Mouse (Mus musculus) kidney, embryonic 16.5 days (tissue): Measurements from ENCODE around the gene Tmem144. TPM values are rescaled to one million over a fixed set of nuclear protein-coding genes. Genes with fewer than 3 reads are reported as not detected.

Source experiments
- ATAC-seq: fragments of 200-750 bp; cut with Nextera tagmentation; 2 replicates; pipeline ENCODE4 v1.8.0; 2017; ENCODE audit warnings: moderate TSS enrichment; ENCODE audit not compliant: low FRiP score, low TSS enrichment
- H3K27ac ChIP-seq: fragments of 300-500 bp; sonication (generic); 2 replicates; pipeline ENCODE4 v1.5.1; 2014; ENCODE audit warnings: low read length
- H3K27me3 ChIP-seq: fragments of 300-500 bp; sonication (generic); 2 replicates; pipeline ENCODE4 v1.6.1; 2014; ENCODE audit warnings: low read length, control low read depth, mixed read lengths; ENCODE audit not compliant: insufficient read depth
- H3K36me3 ChIP-seq: fragments of 300-500 bp; sonication (generic); 2 replicates; pipeline ENCODE4 v1.6.1; 2014; ENCODE audit warnings: low read length, control low read depth, mixed read lengths; ENCODE audit not compliant: insufficient read depth
- H3K4me1 ChIP-seq: fragments of 300-500 bp; sonication (generic); 2 replicates; pipeline ENCODE4 v1.6.1; 2014; ENCODE audit warnings: low read length, control low read depth, mixed read lengths; ENCODE audit not compliant: insufficient read depth
- H3K4me2 ChIP-seq: fragments of 300-500 bp; sonication (generic); replicated peaks from 2 replicates; pipeline ENCODE4 v1.6.1; 2014; ENCODE audit warnings: low read depth, low read length
- H3K4me3 ChIP-seq: fragments of 300-500 bp; sonication (generic); 2 replicates; pipeline ENCODE4 v1.5.1; 2014; ENCODE audit warnings: mild to moderate bottlenecking, low read length
- H3K9ac ChIP-seq: fragments of 300-500 bp; sonication (generic); replicated peaks from 2 replicates; pipeline ENCODE4 v1.6.1; 2014; ENCODE audit warnings: low read length
- H3K9me3 ChIP-seq: fragments of 300-500 bp; sonication (generic); 2 replicates; pipeline ENCODE4 v1.6.1; 2016; ENCODE audit warnings: low read length, control low read depth
- WGBS: fragments of 180-500 bp; shearing (Covaris S2); extraction: QIAGEN DNeasy Blood & Tissue Kit; methylation state at CpG from one replicate; pipeline ENCODE4 v1.1.7; 2014; 5-methylcytosine and 5-hydroxymethylcytosine counted together
- polyA plus RNA-seq: library from polyadenylated mRNA; unstranded; fragments of >200 nt; fragmentation: Nextera tagmentation; extraction: Ambion mirVana; gene quantifications from 2 replicates; pipeline ENCODE4 v1.2.1, GENCODE M21; 2015

The Tmem144 gene
- polyA plus RNA-seq, 1 experiment from 2014 or later: 7.2 TPM

- 80% methylated on average over 6 of the region's 6 CpGs for WGBS
- no peak overlapping the region for H3K4me3 ChIP-seq
- H3K9me3 ChIP-seq: peaks cover under 1% of the 10 kb centered on the region; the same call in 1 of the 2 replicates
- H3K4me2 ChIP-seq: no peak overlapping the region
- H3K27me3 ChIP-seq: no peaks in the 10 kb centered on the region
- H3K9ac ChIP-seq: no peak overlapping the region
- no peaks in the 10 kb centered on the region for H3K36me3 ChIP-seq
- H3K27ac ChIP-seq: no peak overlapping the region
- no peak for ATAC-seq
- no peaks in the 10 kb centered on the region for H3K4me1 ChIP-seq
Measured at GRCm38 (mm10) chr3:79792307-79792706, 60.3 kb downstream of the Tmem144 start.

GRCm38 (mm10) chr3:79790324-79790723 lies 62.2 kb downstream of the Tmem144 start:
- Histone ChIP-seq H3K9ac (no peak overlapping the region), H3K36me3 (no peaks in the 10 kb centered on the region), H3K9me3 (peaks cover 3% of the 10 kb centered on the region; the same call in 1 of the 2 replicates), H3K4me2 (no peak overlapping the region), H3K27me3 (no peaks in the 10 kb centered on the region), H3K27ac (no peak overlapping the region), H3K4me1 (no peaks in the 10 kb centered on the region), H3K4me3 (no peak overlapping the region)
- 18% methylated on average over 3 of the region's 3 CpGs for WGBS
- ATAC-seq: no peak

- Histone ChIP-seq H3K9ac (no peak overlapping the region), H3K27ac (no peak overlapping the region), H3K4me1 (peaks cover 2% of the 10 kb centered on the region; the same call in 1 of the 2 replicates), H3K9me3 (peaks cover 3% of the 10 kb centered on the region; the same call in 1 of the 2 replicates), H3K27me3 (no peaks in the 10 kb centered on the region), H3K4me3 (no peak overlapping the region), H3K36me3 (no peaks in the 10 kb centered on the region), H3K4me2 (no peak overlapping the region)
- no peak for ATAC-seq
- 53% methylated on average over 4 of the region's 4 CpGs for WGBS
Measured at GRCm38 (mm10) chr3:79789554-79789953, 63.0 kb downstream of the Tmem144 start.

GRCm38 (mm10) chr3:79788959-79789358 lies 63.6 kb downstream of the Tmem144 start:
- Histone ChIP-seq H3K27ac (no peak overlapping the region), H3K9me3 (peaks cover 3% of the 10 kb centered on the region; the same call in 1 of the 2 replicates), H3K36me3 (no peaks in the 10 kb centered on the region), H3K4me3 (no peak overlapping the region), H3K27me3 (no peaks in the 10 kb centered on the region), H3K4me1 (peaks cover 8% of the 10 kb centered on the region; the same call in 1 of the 2 replicates), H3K4me2 (no peak overlapping the region), H3K9ac (no peak overlapping the region)
- ATAC-seq: no peak
- WGBS: 72% methylated on average over 6 of the region's 6 CpGs

- WGBS: 4% methylated on average over 11 of the region's 11 CpGs
- Histone ChIP-seq H3K36me3 (no peaks in the 10 kb centered on the region), H3K27me3 (no peaks in the 10 kb centered on the region), H3K4me3 (peak overlapping the region; percentile 34), H3K9me3 (peaks cover 3% of the 10 kb centered on the region; the same call in 1 of the 2 replicates), H3K27ac (no peak overlapping the region), H3K9ac (0 out of 2 replicates have a peak overlapping the region, but pooled peaks have one; percentile 26), H3K4me2 (peak overlapping the region; percentile 51), H3K4me1 (peaks cover 10% of the 10 kb centered on the region; the same call in 1 of the 2 replicates)
- ATAC-seq: peak; percentile 65
Measured at GRCm38 (mm10) chr3:79784362-79784736, 68.2 kb downstream of the Tmem144 start.

- H3K27ac ChIP-seq: no peak overlapping the region
- no peaks in the 10 kb centered on the region for H3K36me3 ChIP-seq
- H3K4me2 ChIP-seq: peak overlapping the region; percentile 51
- H3K9me3 ChIP-seq: peaks cover 3% of the 10 kb centered on the region; the same call in 1 of the 2 replicates
- 0 out of 2 replicates have a peak overlapping the region, but pooled peaks have one; percentile 26 for H3K9ac ChIP-seq
- peaks cover 10% of the 10 kb centered on the region; the same call in 1 of the 2 replicates for H3K4me1 ChIP-seq
- H3K4me3 ChIP-seq: peak overlapping the region; percentile 34
- H3K27me3 ChIP-seq: no peaks in the 10 kb centered on the region
- WGBS: 19% methylated on average over 10 of the region's 10 CpGs
- ATAC-seq: peak; percentile 75; the same call in 1 of the 2 replicates
Measured at GRCm38 (mm10) chr3:79783630-79784361, 68.8 kb downstream of the Tmem144 start.

GRCm38 (mm10) chr3:79772701-79773100 lies 79.9 kb downstream of the Tmem144 start:
- no peak overlapping the region for H3K27ac ChIP-seq
- ATAC-seq: no peak
- H3K36me3 ChIP-seq: no peaks in the 10 kb centered on the region
- H3K27me3 ChIP-seq: no peaks in the 10 kb centered on the region
- H3K4me1 ChIP-seq: no peaks in the 10 kb centered on the region
- WGBS: 71% methylated on average over 2 of the region's 2 CpGs
- H3K9ac ChIP-seq: no peak overlapping the region
- H3K4me2 ChIP-seq: no peak overlapping the region
- no peaks in the 10 kb centered on the region for H3K9me3 ChIP-seq
- no peak overlapping the region for H3K4me3 ChIP-seq

Other genes starting within 250 kb of the Tmem144 start
- gene 4930579G24Rik, start 223.7 kb downstream of the Tmem144 start, polyA plus RNA-seq: 29.4 and 30.1 TPM in 2 replicates
- gene Etfdh, start 223.3 kb downstream of the Tmem144 start, polyA plus RNA-seq: 85.0 and 85.3 TPM in 2 replicates
- gene Rxfp1, start 114.9 kb downstream of the Tmem144 start, polyA plus RNA-seq: 0.04 TPM in 1 of 2 replicates, not detected in the other
- 12.3 and 13.0 TPM in 2 replicates for gene Fam198b, start 31.8 kb upstream of the Tmem144 start, polyA plus RNA-seq